Mouse (Mus musculus): ENCODE measurements around the gene Tecpr1.

Tecpr1 gene

DNA sequence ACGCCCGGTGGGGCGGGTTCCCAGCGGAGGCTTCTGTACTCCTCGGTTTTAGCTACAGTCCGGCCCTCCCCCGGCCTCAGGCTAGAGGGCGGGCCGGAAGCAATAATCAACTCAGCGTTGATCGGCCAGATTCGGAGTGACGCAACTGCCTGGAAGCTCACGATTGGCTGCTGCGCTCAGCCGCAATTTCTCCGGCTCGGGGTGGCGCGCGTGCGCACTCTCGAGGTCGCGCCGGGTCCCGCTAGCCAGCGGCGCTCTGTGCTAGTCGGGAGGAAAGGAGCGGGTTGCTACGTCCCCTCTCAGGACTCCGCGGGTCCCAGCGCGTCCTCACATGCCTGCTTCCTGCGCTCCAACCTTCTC lies at the start of gene Tecpr1:
Gene Tecpr1 (minus strand): TSS at position 113 of the 360 bp plus-strand sequence.
- DNase-seq (ENCODE audit: low read depth, low spot score) = peak; percentile 95

DNA sequence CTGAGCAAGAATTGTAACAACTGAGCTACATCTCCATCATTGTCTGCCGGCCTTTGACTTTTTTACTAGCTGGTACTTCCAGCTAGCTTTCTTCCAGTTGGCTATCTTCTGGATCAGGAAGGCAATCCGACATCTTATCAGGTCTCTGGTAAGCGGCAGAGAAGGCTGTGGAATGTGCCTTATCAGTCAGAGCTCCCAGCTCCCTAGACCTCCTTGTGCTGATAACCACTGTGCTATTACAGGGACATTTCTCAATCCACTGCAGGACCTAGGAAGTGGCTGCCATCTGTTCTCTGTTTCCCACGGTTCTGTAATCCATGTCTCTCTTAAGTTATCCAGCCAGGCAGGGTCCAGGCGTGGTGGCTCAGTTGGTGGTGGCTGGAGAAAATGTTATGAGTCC lies 48.4 kb upstream of the Tecpr1 start:
- DNase-seq (ENCODE audit: low read depth, low spot score) = no peak

DNA sequence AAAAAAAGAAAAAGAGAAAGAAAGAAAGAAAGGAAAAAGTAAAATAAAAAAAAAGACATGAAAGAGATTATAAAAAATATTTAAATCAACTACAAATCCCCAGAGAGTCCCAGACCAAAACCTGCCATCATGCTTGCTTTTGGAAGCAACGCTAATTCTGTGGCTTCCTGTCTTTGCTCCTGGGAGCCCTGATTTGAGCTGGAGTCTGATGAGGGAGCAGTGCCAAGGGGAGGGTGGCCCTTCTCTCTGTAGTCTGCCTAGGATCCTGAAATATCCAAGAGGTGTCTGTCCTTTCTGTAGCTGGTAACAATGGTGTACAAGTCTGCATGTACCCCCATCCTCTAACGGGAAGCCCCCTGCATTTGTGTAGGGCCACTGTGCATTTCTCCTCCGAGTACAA lies 47.7 kb upstream of the Tecpr1 start:
- DNase-seq (ENCODE audit: low read depth, low spot score) = no peak

DNA sequence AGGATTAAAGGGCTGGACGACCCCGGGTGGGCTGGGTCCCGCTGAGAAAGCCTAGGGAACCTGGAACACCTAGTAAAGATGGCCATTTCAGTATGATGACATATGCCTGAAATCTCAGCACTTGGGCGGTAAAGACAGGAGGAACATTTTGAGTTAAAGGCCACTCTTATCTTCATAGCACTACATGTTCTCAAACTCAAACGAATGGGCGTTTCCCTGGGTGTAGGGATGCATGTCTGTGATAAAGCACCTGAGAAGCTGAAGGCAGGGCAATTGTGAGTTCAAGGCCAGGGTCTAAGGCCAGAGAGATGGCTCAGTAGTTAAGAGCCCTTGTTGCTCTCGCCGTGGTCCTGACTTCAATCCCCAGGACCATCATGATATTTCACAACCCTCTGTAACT lies 47.0 kb upstream of the Tecpr1 start:
- DNase-seq (ENCODE audit: low read depth, low spot score) = no peak

DNA sequence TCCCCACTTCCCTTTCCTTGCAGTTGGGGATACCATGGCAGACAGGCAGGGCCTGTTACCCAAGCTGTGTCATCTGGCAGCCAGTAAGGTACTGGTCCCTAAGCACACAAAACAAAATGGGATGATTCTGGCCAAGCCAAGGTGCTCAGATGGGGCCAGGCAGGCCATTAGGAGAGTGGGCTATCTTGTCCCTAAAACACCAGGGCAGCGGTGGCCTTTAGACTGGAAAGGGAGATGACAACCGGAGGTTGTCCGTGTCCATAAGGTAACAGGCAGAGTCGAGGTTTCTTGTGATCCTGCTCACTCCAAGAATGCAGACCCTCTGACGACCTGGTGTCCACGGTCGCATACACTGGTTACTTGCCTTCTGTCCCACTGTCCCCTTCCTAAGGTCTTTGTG lies 46.5 kb upstream of the Tecpr1 start:
- no peak for DNase-seq (ENCODE audit: low read depth, low spot score)

DNA sequence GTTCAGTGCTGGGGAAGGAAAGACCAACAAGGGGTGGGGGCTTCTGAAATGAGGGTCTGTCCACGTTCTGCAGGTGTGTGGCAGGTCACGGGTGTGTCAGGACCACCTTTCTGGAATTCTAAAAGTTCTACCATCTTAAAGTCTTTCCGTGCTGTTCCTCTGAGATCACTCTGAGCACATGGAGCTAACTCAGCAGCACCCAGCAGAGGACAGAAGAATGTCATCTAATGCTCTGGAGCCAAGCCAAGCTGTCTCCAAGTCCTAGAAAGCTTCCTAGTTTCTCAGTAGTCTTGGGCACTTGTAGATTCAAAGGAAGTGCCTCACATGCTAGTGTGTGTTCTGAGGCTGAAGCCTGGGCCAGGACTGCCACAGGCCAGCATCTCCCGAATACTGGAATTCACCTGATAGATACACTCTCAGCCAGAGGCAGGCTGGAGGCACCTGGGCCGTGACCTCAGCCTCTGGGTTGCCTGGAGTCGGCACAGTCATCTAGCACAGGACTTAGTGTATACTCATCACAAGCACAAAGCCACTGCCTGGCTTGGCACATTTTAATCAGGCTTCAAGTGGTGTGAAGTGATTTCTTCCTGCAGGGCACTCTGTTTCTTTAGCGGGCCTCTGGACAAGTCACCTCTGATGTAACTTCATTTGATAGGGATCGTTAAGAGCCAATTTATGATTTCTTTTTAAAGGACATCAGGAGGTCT lies 44.3 kb upstream of the Tecpr1 start:
- DNase-seq (ENCODE audit: low read depth, low spot score) = peak; percentile 35

DNA sequence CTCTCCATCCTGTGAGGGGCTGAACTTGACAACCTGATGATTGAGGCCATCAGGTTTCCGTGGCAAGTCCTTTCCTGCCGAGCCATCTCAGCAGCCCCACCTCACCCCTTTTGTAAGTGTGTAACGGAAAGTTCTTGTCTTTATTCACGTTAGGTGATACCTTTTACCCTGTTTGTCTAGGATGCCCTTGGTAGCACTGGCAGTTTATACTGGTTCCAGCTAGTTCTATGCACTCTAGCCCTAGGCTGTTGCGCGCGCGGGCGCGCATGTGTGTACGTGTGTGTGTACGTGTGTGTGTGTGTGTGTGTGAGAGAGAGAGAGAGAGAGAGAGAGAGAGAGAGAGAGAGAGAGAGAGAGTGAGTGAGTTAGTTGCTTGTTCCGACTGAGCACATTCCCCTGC lies 40.1 kb upstream of the Tecpr1 start:
- DNase-seq (ENCODE audit: low read depth, low spot score) = no peak

DNA sequence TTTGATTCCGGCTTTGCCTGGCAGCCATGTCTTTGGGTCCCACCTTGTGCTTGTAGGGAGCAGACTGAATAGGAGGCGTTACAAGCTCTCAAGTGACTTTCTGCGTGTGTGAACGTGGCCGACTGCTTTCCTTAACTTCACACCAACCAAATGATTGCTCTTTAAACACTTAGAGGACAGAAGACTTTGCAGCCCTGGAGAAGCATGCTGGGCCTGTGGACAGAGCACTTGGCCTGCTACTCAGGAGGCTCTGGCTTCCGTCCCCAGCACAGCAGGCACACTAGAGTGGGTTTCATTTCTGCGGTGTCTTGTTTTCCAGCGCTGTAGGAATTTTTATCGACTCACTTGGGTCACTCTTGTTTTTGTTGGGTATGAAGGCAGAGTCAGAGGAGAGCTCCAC lies 39.7 kb upstream of the Tecpr1 start:
- no peak for DNase-seq (ENCODE audit: low read depth, low spot score)

DNA sequence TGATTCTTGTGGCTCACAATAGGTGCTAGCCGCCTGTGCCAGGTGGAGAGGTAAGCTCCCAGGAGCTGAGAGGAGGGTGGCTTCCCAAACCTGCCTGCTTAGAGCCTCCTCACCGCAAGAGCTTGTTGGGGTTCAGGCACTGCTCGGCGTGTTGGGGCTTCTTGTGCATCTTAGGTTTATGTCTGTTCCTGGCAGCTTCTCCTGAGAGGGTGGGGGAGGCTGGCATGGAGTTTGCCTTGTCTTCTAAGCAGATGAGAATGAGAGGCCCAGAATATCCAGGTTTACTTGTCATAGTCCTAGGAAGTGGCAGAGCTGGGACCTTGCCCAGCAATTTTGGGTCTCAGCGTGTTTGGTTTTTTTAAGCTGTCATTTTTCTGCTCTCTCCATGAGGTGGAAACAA lies 38.4 kb upstream of the Tecpr1 start:
- no peak for DNase-seq (ENCODE audit: low read depth, low spot score)

DNA sequence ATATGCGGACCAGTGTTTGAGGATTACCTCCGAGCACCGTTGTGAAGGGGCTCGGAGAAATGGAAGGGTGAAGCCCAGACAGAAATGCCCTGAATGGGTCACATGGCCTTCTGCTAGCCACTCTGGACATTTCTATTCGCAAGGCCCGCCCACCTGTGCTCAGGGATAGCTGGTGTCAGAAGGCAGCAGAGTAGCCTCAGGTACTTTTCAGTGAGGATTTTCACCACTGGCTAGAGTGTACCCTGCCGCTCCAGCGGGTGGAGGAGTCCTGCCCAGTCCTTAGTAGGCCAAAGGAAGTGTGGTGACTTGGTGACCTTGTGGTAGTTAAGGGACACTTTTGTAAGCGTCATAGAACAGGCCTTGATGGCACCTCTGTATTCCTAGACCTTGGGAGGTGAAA lies 37.9 kb upstream of the Tecpr1 start:
- no peak for DNase-seq (ENCODE audit: low read depth, low spot score)

DNA sequence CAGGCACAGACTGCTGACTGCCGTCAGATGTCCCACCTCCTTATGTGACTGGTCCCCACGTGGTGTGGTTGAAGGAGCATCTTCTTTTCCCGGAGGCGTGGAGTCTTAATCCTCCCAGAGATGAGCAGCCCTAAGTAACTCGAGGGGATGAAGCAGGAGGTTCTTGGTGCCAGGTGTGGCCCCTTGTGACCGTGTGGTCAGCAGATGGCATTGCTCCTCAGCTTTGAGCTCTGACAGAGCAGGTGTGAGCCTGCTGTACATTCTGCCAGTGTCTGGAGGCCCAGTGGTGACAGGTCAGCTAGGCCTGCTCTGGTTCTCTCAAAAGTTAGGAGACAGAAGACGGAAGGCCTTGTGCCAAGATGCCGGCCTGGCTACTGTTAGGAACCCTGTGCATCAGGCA lies 37.0 kb upstream of the Tecpr1 start:
- DNase-seq (ENCODE audit: low read depth, low spot score) = no peak

DNA sequence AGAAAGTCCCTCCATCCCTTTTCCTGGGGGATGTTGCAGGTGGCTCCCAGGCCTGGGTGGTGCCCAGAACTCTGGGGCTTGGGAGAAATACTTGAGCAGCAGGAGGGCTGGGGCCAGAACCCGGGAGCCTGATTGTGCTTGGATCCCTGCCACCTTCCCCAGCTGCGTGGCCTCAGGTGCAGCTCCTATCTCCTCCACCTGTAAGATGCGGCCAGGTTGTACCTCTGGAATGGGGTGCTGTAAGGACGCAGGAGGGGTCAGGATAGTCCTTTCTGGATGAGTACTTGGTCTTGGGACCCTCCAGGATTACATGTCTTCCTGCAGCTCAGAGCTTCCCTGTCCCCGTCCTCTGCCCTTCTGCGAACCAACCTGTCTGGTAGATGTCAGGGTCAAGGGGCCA lies 35.8 kb upstream of the Tecpr1 start:
- no peak for DNase-seq (ENCODE audit: low read depth, low spot score)

DNA sequence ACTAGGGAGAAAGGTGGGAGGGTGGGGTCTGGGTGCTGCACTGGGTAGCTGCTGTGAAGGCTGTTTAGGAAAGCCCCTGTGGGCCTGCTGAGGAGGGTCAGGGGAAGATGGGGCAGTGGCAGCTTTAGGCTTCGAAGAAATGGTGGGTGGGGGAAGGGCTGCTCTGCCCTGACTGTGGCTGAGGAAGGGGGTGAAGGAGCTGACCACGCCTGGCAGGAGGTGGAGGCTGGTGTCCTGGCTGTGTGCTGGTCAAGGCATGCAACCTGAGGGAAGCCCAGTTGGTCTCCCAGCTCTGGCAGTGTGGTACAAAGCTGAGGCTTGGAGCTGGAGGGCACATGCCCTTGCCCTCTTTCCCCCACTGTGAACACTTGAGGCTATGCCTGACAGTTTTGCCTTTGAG lies 35.3 kb upstream of the Tecpr1 start:
- no peak for DNase-seq (ENCODE audit: low read depth, low spot score)

DNA sequence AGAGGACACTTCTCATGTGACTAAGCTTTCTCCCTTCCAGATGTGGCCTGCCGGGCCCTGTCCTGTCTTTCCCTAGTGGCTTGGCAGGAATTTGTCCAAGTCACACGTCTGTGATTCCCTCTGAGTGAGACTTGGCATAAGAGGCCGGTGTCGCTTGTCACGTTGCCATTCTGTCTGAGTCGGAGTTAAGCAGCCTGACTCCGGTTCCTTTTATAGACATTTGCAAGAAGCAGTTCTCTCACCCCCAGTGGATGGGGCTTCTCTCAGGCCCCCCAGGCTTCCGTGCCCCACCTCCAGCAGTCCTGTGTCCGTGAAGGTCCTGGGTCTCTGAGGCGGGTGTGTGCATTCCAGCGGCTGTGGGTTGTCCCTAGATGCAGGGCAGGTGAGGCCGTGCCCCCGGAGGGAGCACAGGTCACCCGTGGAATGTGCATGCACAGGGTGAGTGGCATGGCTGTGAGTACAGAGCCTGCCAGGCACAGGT lies 34.8 kb upstream of the Tecpr1 start:
- no peak for DNase-seq (ENCODE audit: low read depth, low spot score)

DNA sequence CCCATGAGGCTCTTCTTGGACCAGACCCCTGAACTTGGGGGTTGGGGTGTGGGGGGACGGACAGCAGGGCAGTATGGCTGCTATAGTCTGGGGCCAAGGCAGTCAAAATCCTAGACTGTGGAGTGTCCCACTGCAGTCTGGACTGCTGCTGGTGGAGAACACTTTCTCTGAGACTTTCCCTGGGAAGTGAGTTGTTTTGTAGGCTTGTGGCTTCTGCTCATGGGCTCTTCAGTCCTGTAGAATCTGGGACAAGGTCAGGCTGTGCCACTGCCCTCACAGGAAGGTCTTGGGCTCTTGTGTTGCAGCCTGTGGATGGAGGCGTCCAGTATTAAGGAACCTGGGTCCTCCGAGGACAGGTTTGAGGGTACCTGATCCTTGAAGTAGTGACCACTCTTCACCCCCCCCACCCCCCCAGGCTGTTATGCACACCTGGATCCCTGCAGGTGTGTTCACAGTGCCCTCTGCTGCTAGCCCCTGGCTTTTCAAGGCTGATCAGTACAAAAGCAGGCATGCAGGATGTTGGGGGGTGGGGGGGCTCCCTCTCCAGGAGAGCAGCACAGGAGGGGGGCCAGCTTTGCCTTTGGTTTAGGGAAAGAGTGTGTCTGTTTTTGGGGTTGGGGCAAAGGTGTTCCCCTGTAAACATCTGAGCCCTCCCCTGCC lies 34.2 kb upstream of the Tecpr1 start:
- no peak for DNase-seq (ENCODE audit: low read depth, low spot score)

DNA sequence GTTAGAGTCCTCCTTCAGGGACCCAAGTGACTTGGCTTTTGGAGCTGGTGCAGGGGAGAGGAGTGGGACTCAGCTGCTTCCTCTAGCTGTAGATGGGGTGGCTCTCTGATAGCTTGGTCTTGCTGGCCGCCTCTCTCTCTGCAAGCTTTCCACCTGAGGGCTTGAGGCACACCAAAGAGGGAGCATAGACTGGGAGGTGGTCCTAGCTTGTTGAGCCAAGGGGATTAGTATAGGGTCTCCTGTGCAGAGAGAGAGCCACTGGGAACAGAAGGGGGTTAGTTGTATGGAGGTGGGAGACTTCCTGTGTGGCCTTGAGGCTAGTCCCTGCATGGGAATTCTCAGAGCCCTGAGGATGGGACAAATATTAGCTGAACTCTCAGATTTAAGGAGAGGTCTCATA lies 33.5 kb upstream of the Tecpr1 start:
- DNase-seq (ENCODE audit: low read depth, low spot score) = no peak

DNA sequence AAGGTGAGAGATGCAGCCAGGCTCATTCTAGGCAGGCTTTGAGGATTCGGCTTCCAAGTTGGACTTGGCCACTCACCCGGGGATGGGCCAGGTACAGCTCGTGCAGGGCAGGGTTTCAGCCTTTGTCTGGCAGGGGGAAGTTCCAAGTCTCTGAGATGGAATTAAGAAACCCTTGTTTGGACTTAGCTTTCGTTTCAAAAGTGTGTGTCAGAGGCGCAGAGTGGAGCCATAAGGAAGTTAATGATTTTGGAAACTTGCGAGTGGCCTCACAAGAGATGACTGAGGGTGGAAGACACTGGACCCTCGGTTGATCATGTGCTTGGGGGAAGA lies 33.1 kb upstream of the Tecpr1 start:
- no peak for DNase-seq (ENCODE audit: low read depth, low spot score)

DNA sequence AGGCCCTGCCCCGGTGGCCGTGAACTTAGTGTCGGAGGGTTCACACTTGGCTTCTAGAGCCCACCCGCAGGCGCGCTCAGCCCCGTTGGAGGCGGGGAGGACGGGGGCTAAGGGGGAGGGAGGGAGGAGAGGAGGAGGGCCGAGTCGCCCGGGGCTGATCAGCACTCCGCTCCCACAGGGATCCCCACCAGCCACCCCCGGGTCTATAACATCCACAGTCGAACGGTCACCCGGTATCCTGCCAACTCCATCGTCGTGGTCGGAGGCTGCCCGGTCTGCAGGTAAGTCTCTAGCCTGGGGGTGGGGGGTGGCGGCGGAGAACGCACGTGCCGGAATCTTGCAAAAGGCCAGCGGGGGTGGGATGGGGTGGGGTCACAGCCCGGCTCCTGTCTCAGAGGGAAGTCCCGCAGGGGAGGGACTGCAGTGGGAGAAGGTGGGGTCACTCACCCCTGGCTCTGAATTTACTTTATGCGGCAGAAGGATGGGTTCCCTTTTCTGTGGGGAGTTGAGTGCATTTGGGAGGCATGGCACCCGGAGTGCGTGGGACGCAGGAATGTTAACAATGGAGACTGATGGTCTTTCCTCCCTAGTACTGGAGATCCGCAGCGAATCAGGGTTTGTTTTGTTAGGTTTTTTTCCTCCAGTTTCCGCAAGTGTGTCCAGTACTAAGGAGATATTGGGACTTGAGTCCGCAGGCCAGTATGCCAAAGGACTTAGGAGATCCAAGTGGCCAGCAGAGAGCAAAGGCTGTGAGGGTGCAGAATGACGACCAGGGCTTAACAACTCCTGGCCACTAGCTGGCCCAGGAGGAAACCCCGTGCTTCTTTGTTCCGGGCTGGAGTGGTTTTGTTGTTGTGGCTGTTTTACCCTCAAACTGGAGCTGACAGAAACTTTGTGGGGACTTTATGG lies 32.5 kb upstream of the Tecpr1 start:
- DNase-seq (ENCODE audit: low read depth, low spot score) = peak; percentile 69

DNA sequence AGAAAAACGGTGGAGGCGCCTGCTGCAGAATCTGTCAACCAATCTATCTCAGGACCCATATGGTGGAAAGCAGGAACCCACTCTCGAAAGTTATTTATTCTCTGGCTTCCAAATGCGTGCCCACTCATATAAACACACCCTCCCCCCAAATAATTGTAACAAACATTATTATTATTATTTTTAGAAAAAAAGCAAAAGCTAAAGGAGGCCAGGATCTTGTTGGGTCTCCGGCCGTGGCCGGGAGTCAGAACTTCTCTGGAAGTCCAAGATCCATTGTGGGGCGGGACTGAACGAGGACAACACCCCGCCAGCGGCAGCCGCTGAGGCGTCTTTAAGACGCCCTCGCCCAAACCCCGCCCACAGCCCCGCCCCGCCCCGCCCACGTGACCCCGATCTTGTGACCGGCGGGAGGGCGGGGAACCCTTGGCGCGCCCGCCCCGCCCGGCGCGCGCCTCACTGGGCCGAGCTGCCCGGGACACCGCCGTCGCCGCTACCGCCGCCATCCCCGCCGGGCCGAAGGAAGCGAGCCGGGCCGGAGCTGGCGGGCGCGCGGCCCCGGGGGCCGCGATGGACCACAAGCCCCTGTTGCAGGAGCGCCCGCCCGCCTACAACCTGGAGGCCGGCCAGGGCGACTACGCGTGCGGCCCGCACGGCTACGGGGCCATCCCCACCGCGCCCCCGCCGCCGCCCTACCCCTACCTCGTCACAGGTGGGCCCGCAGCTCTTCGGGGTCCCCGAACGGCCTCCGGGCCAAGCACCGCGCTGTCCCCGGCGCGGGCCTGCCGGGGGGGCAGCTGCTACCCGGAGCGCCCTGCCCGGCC lies 31.6 kb upstream of the Tecpr1 start:
- DNase-seq (ENCODE audit: low read depth, low spot score) = peak; percentile 70

DNA sequence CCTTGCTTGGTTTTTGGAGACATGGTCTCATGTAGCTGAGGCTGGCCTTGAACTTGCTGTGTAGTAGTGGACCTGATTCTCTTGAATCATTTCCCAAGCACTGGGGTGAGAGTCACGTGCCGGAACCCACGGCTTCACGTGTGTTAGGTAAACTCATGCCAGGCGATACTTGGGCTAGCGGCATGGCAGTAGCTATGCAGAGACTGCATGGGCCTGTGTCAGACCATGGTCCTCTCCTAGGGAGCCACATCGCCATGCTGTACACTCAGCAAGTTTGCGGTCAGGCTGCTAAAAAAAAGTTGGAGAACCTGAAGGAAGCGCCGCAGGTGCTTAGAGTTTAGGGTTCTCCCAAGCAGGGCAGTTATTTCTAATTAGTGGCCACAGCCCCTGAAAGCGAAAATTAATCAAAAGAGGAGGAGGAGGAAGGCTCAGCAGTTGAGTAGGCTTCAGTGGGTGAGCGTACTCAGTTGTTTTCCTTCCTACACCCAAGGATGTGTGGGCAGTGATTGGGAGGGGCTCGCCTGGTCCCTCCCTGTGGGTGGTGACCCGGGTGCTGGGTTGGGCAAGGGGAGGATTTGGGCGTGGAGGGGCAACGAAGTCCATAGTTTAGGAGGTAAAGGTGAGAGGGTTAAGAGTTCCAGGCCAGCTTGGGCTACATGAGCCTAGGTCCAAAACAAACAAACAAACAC lies 30.9 kb upstream of the Tecpr1 start:
- no peak for DNase-seq (ENCODE audit: low read depth, low spot score)

DNA sequence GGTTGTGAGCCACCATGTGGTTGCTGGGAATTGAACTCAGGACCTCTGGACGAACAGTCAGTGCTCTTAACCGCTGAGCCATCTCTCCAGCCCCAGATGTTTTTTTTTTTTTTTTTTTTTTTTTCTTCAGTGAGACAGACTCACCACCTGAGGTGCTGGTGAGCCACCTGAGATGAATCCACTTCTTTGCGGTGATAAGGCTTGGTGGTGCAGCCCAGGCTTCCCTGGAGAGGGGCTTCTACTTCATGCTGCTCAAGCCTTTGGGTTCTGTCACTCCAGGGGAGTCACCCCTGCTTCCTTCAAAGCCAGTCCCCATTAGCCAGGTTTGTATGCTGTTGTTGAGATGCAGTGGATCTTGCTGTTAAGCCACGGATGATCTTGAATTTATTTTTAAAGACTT lies 29.8 kb upstream of the Tecpr1 start:
- no peak for DNase-seq (ENCODE audit: low read depth, low spot score)
